Mouse (Mus musculus): ENCODE data around the gene Gm7982. TPM values are rescaled to one million over a fixed set of nuclear protein-coding genes. Genes with fewer than 3 reads are reported as not detected.
"Not testable (repeated sequence)": the region's sequence is repeated elsewhere in the genome, so short reads cannot be mapped to it uniquely, and the experiment has no call there.

The Gm7982 gene
- not detected for total RNA-seq (2021)

DNA sequence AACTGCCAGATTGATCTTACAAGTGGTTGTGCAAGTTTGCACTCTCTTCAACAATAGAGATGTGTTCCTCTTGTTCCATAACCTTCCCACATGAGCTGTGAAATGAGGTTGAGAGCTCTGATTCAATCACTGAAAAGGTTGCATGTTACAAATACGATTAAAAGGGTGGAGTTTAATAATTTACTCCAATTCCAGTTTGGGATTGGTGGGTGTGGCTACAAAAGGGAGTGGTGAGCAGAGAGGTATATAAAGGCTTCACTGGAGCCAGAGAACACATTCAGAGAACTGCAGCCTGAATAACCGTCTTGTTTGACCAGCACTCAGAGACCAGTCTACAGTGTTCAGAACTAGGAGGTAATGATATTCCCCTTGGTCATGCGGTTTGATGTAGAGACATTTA is at the start of gene Gm7982:
Gene Gm7982 (plus strand): TSS at position 301 of the 400 bp plus-strand sequence.
- not testable (repeated sequence) for DNase-seq (ENCODE audit: extremely low spot score in 1 of 2, low spot score in 1 of 2)

DNA sequence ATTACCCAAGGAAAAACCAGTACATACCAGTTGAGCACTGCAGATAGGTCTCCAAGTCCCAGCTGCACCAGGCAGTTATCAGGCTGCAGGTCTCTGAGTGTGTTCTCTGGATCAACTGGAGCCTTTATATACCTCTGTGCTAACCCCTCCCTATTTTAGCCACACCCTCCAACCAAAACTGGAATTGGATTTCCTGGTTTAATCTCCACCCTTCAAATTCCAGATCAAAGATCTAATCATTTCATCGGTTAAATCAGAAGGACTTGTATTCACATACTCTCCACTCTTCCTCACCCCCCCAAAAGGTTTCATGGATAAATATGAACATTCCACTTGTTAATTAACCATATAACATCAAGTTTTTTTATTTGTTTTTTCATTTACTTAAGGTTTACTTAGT is 5.7 kb upstream of the Gm7982 start, which contains the start of gene Gm7978:
Gene Gm7978 (minus strand): TSS at position 101 of the 400 bp plus-strand sequence.
- not testable (repeated sequence) for DNase-seq (ENCODE audit: extremely low spot score in 1 of 2, low spot score in 1 of 2)

DNA sequence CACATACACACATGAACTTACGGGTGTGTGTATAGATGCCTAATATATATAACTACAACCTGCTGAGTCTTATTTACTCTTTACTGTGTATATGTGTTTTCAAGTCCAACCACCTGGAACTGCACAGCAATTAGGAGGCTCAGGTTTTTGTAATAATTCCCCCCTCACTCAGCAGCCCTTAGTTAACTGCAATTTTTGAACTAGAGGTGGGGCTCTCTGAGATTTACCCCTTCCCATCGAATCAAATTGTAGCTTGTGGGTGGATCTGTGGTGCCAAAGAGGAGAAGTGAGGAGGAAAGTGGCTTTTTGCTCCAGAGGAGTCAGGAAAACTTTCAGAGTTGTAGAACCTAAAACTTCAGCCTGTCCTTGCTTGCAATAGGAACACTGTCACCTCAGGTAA is 33.9 kb downstream of the Gm7982 start, which contains the start of gene E330014E10Rik:
Gene E330014E10Rik (plus strand): TSS at position 301 of the 400 bp plus-strand sequence.
- not testable (repeated sequence) for DNase-seq (ENCODE audit: extremely low spot score in 1 of 2, low spot score in 1 of 2)

Other genes starting within 250 kb of the Gm7982 start
- not detected for gene Gm3286, start 231.3 kb upstream of the Gm7982 start, total RNA-seq (2021)
- not detected for gene Gm7971, start 147.1 kb upstream of the Gm7982 start, total RNA-seq (2021)
- not detected for gene Gm7978, start 5.8 kb upstream of the Gm7982 start, total RNA-seq (2021)
- not detected for gene E330014E10Rik, start 34.0 kb downstream of the Gm7982 start, total RNA-seq (2021)
- gene Cxcl13, start 214.9 kb downstream of the Gm7982 start, total RNA-seq (2021): not detected

Measured in layer of hippocampus, postnatal 25 days (tissue).